Mouse (Mus musculus): ENCODE data around the gene Mettl23. TPM values are rescaled to one million over a fixed set of nuclear protein-coding genes. Genes with fewer than 3 reads are reported as not detected.

Mettl23 gene
- polyA plus RNA-seq, 1 experiment, result 27.5 TPM

GRCm38 (mm10) chr11:116878454-116878853 lies 35.4 kb downstream of the Mettl23 start:
- Histone ChIP-seq H3K27ac (ENCODE audit: insufficient read depth, low read length) (no peak overlapping the region), H3K9ac (ENCODE audit: low read depth, poor library complexity, severe bottlenecking) (no peak overlapping the region), H3K4me1 (ENCODE audit: control insufficient read depth, insufficient read depth, low read length) (no peaks in the 10 kb centered on the region), H3K9me3 (replicated peaks; ENCODE audit: control insufficient read depth, insufficient read depth, low read length, poor library complexity, severe bottlenecking) (no peaks in the 10 kb centered on the region), H3K4me3 (ENCODE audit: low read depth, low read length) (no peak overlapping the region), H3K27me3 (ENCODE audit: control insufficient read depth, insufficient read depth, low read length, poor library complexity, severe bottlenecking) (no peaks in the 10 kb centered on the region), H3K36me3 (ENCODE audit: control insufficient read depth, insufficient read depth, low read length, poor library complexity, severe bottlenecking) (no peaks in the 10 kb centered on the region)
- no peak for TF ChIP-seq POLR2A (IDR thresholded peaks at IDR 0.05; ENCODE audit: insufficient read depth, low read length)
- TF ChIP-seq CTCF (IDR thresholded peaks at IDR 0.05; ENCODE audit: low read depth, low read length), result no peak
- TF ChIP-seq EP300 (IDR thresholded peaks at IDR 0.05; ENCODE audit: insufficient read depth, low read depth, low read length), result no peak

- no peaks in the 10 kb centered on the region for H3K27me3 ChIP-seq (ENCODE audit: control insufficient read depth, insufficient read depth, low read length, poor library complexity, severe bottlenecking)
- H3K4me1 ChIP-seq (ENCODE audit: control insufficient read depth, insufficient read depth, low read length), result no peaks in the 10 kb centered on the region
- H3K9me3 ChIP-seq (replicated peaks; ENCODE audit: control insufficient read depth, insufficient read depth, low read length, poor library complexity, severe bottlenecking), result no peaks in the 10 kb centered on the region
- peak overlapping the region; percentile 4; the same call in 1 of the 2 replicates for H3K27ac ChIP-seq (ENCODE audit: insufficient read depth, low read length)
- H3K36me3 ChIP-seq (ENCODE audit: control insufficient read depth, insufficient read depth, low read length, poor library complexity, severe bottlenecking), result no peaks in the 10 kb centered on the region
- H3K9ac ChIP-seq (ENCODE audit: low read depth, poor library complexity, severe bottlenecking), result no peak overlapping the region
- no peak for TF ChIP-seq EP300 (IDR thresholded peaks at IDR 0.05; ENCODE audit: insufficient read depth, low read depth, low read length)
- H3K4me3 ChIP-seq (ENCODE audit: low read depth, low read length), result no peak overlapping the region
These were observed 37.8 kb downstream of the Mettl23 start for GRCm38 (mm10) chr11:116880839-116881238.

GRCm38 (mm10) chr11:116881440-116881839 lies 38.4 kb downstream of the Mettl23 start:
- Histone ChIP-seq H3K4me3 (ENCODE audit: low read depth, low read length) (no peak overlapping the region), H3K9ac (ENCODE audit: low read depth, poor library complexity, severe bottlenecking) (no peak overlapping the region), H3K4me1 (ENCODE audit: control insufficient read depth, insufficient read depth, low read length) (no peaks in the 10 kb centered on the region), H3K9me3 (replicated peaks; ENCODE audit: control insufficient read depth, insufficient read depth, low read length, poor library complexity, severe bottlenecking) (no peaks in the 10 kb centered on the region), H3K27me3 (ENCODE audit: control insufficient read depth, insufficient read depth, low read length, poor library complexity, severe bottlenecking) (no peaks in the 10 kb centered on the region), H3K27ac (ENCODE audit: insufficient read depth, low read length) (no peak overlapping the region), H3K36me3 (ENCODE audit: control insufficient read depth, insufficient read depth, low read length, poor library complexity, severe bottlenecking) (no peaks in the 10 kb centered on the region)
- TF ChIP-seq POLR2A (IDR thresholded peaks at IDR 0.05; ENCODE audit: insufficient read depth, low read length), result no peak
- TF ChIP-seq EP300 (IDR thresholded peaks at IDR 0.05; ENCODE audit: insufficient read depth, low read depth, low read length), result no peak
- TF ChIP-seq CTCF (IDR thresholded peaks at IDR 0.05; ENCODE audit: low read depth, low read length), result no peak

DNA sequence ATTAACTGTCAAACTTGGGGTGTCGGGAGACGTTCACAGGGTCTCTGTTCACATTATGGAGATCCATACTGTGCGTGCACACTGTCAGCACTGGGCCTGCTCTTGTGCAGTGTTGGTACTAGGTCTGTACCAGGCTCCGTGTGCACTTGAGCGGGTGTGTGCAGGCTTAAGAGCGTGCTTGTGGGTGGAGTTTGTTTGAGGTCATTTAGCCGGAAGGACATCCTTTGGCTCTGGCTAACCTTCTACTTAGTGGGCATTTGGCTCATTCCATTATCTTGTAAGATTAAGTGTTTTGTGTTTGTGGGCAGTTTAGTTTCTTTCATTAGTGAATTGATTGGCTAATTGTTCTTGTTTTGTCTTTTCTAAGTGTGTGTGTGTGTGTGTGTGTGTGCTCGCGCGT lies 39.4 kb downstream of the Mettl23 start:
- no peak overlapping the region for H3K27ac ChIP-seq (ENCODE audit: insufficient read depth, low read length)
- H3K36me3 ChIP-seq (ENCODE audit: control insufficient read depth, insufficient read depth, low read length, poor library complexity, severe bottlenecking), result no peaks in the 10 kb centered on the region
- peaks cover 3% of the 10 kb centered on the region for H3K4me1 ChIP-seq (ENCODE audit: control insufficient read depth, insufficient read depth, low read length)
- H3K9me3 ChIP-seq (replicated peaks; ENCODE audit: control insufficient read depth, insufficient read depth, low read length, poor library complexity, severe bottlenecking), result no peaks in the 10 kb centered on the region
- no peak overlapping the region for H3K9ac ChIP-seq (ENCODE audit: low read depth, poor library complexity, severe bottlenecking)
- H3K27me3 ChIP-seq (ENCODE audit: control insufficient read depth, insufficient read depth, low read length, poor library complexity, severe bottlenecking), result no peaks in the 10 kb centered on the region
- TF ChIP-seq CTCF (IDR thresholded peaks at IDR 0.05; ENCODE audit: low read depth, low read length), result no peak
- TF ChIP-seq EP300 (IDR thresholded peaks at IDR 0.05; ENCODE audit: insufficient read depth, low read depth, low read length), result no peak
- TF ChIP-seq POLR2A (IDR thresholded peaks at IDR 0.05; ENCODE audit: insufficient read depth, low read length), result no peak
- H3K4me3 ChIP-seq (ENCODE audit: low read depth, low read length), result no peak overlapping the region

DNA sequence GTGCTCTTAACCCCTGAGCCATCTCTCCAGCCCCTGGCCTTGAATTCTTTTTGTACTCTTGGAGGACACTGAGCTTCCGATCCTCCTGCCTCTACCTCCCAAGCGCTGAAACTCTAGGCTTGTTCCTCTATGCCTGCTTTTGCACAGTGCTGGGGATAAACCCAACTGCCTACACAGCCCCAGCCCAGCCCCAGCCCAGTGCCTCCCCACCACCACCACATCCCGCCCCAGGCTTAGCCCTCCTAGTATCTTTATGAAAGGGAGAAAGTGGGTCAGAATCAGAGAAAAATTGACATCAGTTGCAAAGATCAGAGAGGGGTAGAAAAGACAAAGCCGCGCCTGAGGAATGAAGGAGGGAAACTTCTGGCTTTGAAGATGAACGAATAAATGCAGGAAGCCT lies 41.0 kb downstream of the Mettl23 start:
- no peaks in the 10 kb centered on the region for H3K36me3 ChIP-seq (ENCODE audit: control insufficient read depth, insufficient read depth, low read length, poor library complexity, severe bottlenecking)
- no peaks in the 10 kb centered on the region for H3K9me3 ChIP-seq (replicated peaks; ENCODE audit: control insufficient read depth, insufficient read depth, low read length, poor library complexity, severe bottlenecking)
- H3K27me3 ChIP-seq (ENCODE audit: control insufficient read depth, insufficient read depth, low read length, poor library complexity, severe bottlenecking), result no peaks in the 10 kb centered on the region
- no peak overlapping the region for H3K27ac ChIP-seq (ENCODE audit: insufficient read depth, low read length)
- peaks cover 4% of the 10 kb centered on the region for H3K4me1 ChIP-seq (ENCODE audit: control insufficient read depth, insufficient read depth, low read length)
- H3K9ac ChIP-seq (ENCODE audit: low read depth, poor library complexity, severe bottlenecking), result no peak overlapping the region
- no peak overlapping the region for H3K4me3 ChIP-seq (ENCODE audit: low read depth, low read length)
- TF ChIP-seq CTCF (IDR thresholded peaks at IDR 0.05; ENCODE audit: low read depth, low read length) (no peak), POLR2A (IDR thresholded peaks at IDR 0.05; ENCODE audit: insufficient read depth, low read length) (no peak), EP300 (IDR thresholded peaks at IDR 0.05; ENCODE audit: insufficient read depth, low read depth, low read length) (no peak)

DNA sequence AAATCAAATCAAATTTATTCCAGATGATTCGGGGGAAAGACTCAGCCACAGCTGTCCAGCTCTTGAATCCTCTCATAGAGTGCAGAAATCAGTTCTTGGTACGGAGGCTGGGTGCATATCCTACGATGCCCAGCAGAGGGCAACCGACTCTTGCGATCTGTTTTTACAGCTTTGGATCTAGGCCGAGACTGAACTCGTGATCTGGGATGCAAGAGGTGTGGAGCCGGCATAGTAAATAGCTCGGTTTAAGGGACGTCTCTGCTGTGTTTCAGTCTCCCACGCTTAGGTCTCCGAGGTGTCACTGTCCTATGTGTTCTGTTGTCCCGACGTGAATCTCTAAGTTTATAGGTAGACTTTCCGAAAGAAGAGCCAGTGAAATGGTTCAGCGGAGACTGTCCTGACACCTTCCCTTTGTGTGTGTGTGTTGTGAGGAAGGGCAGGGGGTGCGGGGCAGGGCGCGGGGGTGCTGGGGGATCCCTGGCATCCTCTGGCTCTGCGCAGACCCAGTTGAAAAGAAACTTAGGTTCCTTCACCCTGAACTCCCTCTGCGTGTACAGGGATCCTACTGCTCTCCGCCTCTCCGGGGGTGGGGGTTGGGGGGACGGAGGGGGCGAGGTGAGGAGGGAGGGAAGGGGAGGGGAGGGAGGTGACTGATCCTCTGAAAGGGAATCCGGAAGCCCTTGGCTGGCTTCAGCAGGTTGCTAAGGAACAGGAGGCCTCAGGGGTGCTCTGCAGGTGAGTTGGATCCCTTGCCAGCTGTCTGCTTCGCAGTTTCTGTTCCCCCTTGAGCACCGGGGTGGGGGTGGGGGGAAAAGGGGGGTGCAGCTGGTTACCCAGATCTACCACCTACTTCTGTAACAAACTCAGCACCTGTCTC lies 42.4 kb downstream of the Mettl23 start:
- peak overlapping the region; percentile 61 for H3K4me3 ChIP-seq (ENCODE audit: low read depth, low read length)
- no peaks in the 10 kb centered on the region for H3K36me3 ChIP-seq (ENCODE audit: control insufficient read depth, insufficient read depth, low read length, poor library complexity, severe bottlenecking)
- H3K27ac ChIP-seq (ENCODE audit: insufficient read depth, low read length), result no peak overlapping the region
- no peaks in the 10 kb centered on the region for H3K27me3 ChIP-seq (ENCODE audit: control insufficient read depth, insufficient read depth, low read length, poor library complexity, severe bottlenecking)
- no peak for TF ChIP-seq POLR2A (IDR thresholded peaks at IDR 0.05; ENCODE audit: insufficient read depth, low read length)
- peak; percentile 87 for TF ChIP-seq CTCF (IDR thresholded peaks at IDR 0.05; ENCODE audit: low read depth, low read length)
- TF ChIP-seq EP300 (IDR thresholded peaks at IDR 0.05; ENCODE audit: insufficient read depth, low read depth, low read length), result peak; percentile 62
- H3K9me3 ChIP-seq (replicated peaks; ENCODE audit: control insufficient read depth, insufficient read depth, low read length, poor library complexity, severe bottlenecking), result no peaks in the 10 kb centered on the region
- H3K9ac ChIP-seq (ENCODE audit: low read depth, poor library complexity, severe bottlenecking), result peak overlapping the region; percentile 68
- peaks cover 7% of the 10 kb centered on the region for H3K4me1 ChIP-seq (ENCODE audit: control insufficient read depth, insufficient read depth, low read length)
